Mouse (Mus musculus): ENCODE results near the gene Ip6k2. TPM values are rescaled to one million over a fixed set of nuclear protein-coding genes. Genes with fewer than 3 reads are reported as not detected.

The Ip6k2 gene
- polyA plus RNA-seq, 1 experiment from 2014 or later: 37.5 TPM

- ATAC-seq (replicated peaks; ENCODE audit: low FRiP score) (peak; percentile 64), DNase-seq (ENCODE audit: low spot score) (no peak)
- Histone ChIP-seq H3K36me3 (ENCODE audit: control insufficient read depth, insufficient read depth, low read length) (peaks cover 20% of the 10 kb centered on the region), H3K4me3 (ENCODE audit: low read depth, low read length) (no peak overlapping the region), H3K27me3 (replicated peaks; ENCODE audit: control insufficient read depth, insufficient read depth, low read length) (no peaks in the 10 kb centered on the region), H3K27ac (ENCODE audit: low read depth, low read length) (peak overlapping the region; percentile 68; the same call in 1 of the 2 replicates), H3K9ac (ENCODE audit: low read depth, low read length) (no peak overlapping the region; the same call in 1 of the 2 replicates), H3K4me2 (no peak overlapping the region), H3K4me1 (replicated peaks; ENCODE audit: control insufficient read depth, insufficient read depth, low read length) (peaks cover 39% of the 10 kb centered on the region), H3K9me3 (ENCODE audit: control insufficient read depth, low read length) (no peaks in the 10 kb centered on the region)
- WGBS: 78% methylated on average over 8 of the region's 8 CpGs
Measured at GRCm38 (mm10) chr9:108805768-108806167, 22.2 kb downstream of the Ip6k2 start.

- Histone ChIP-seq H3K9ac (ENCODE audit: low read depth, low read length) (0 out of 2 replicates have a peak overlapping the region, but pooled peaks have one; percentile 13), H3K36me3 (ENCODE audit: control insufficient read depth, insufficient read depth, low read length) (peaks cover 20% of the 10 kb centered on the region), H3K4me1 (replicated peaks; ENCODE audit: control insufficient read depth, insufficient read depth, low read length) (peaks cover 39% of the 10 kb centered on the region), H3K4me2 (no peak overlapping the region), H3K9me3 (ENCODE audit: control insufficient read depth, low read length) (no peaks in the 10 kb centered on the region), H3K27me3 (replicated peaks; ENCODE audit: control insufficient read depth, insufficient read depth, low read length) (no peaks in the 10 kb centered on the region), H3K27ac (ENCODE audit: low read depth, low read length) (peak overlapping the region; percentile 68), H3K4me3 (ENCODE audit: low read depth, low read length) (no peak overlapping the region)
- no peak for ATAC-seq (replicated peaks; ENCODE audit: low FRiP score)
- DNase-seq (ENCODE audit: low spot score): no peak
Measured at GRCm38 (mm10) chr9:108806379-108806778, 22.8 kb downstream of the Ip6k2 start.

GRCm38 (mm10) chr9:108806831-108807230, 23.2 kb downstream of the Ip6k2 start:
- DNase-seq (ENCODE audit: low spot score) (no peak), ATAC-seq (replicated peaks; ENCODE audit: low FRiP score) (no peak)
- 91% methylated on average over 1 of the region's 1 CpGs for WGBS
- no peaks in the 10 kb centered on the region for H3K9me3 ChIP-seq (ENCODE audit: control insufficient read depth, low read length)
- no peak overlapping the region for H3K9ac ChIP-seq (ENCODE audit: low read depth, low read length)
- H3K36me3 ChIP-seq (ENCODE audit: control insufficient read depth, insufficient read depth, low read length): peaks cover 24% of the 10 kb centered on the region
- H3K27ac ChIP-seq (ENCODE audit: low read depth, low read length): peak overlapping the region; percentile 68
- no peak overlapping the region for H3K4me3 ChIP-seq (ENCODE audit: low read depth, low read length)
- peaks cover 39% of the 10 kb centered on the region for H3K4me1 ChIP-seq (replicated peaks; ENCODE audit: control insufficient read depth, insufficient read depth, low read length)
- H3K4me2 ChIP-seq: peak overlapping the region; percentile 22
- no peaks in the 10 kb centered on the region for H3K27me3 ChIP-seq (replicated peaks; ENCODE audit: control insufficient read depth, insufficient read depth, low read length)

DNA sequence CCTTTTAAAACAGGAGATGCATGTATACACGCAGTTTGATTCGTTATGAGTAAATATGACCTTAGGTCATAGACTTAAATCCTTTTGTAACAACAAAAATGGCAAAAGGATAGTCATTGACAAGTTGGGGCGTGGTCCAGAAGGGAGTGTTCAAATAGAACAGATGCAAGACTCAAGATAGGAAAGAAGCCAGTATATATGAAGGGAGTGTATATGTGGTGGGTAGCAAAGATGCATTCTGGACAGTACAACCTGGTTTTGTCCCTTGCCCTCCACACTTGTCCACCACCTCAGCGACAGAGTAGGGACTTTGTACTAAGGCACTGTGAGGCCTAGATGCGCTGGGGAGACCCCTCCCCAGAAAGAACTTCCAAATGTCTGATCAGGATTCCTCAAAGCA, 24.1 kb downstream of the Ip6k2 start:
- DNase-seq (ENCODE audit: low spot score) (no peak), ATAC-seq (replicated peaks; ENCODE audit: low FRiP score) (peak; percentile 80)
- Histone ChIP-seq H3K4me2 (peak overlapping the region; percentile 91), H3K27me3 (replicated peaks; ENCODE audit: control insufficient read depth, insufficient read depth, low read length) (no peaks in the 10 kb centered on the region), H3K4me3 (ENCODE audit: low read depth, low read length) (peak overlapping the region; percentile 76; the same call in 1 of the 2 replicates), H3K36me3 (ENCODE audit: control insufficient read depth, insufficient read depth, low read length) (peaks cover 24% of the 10 kb centered on the region), H3K4me1 (replicated peaks; ENCODE audit: control insufficient read depth, insufficient read depth, low read length) (peaks cover 39% of the 10 kb centered on the region), H3K9me3 (ENCODE audit: control insufficient read depth, low read length) (no peaks in the 10 kb centered on the region), H3K27ac (ENCODE audit: low read depth, low read length) (peak overlapping the region; percentile 84), H3K9ac (ENCODE audit: low read depth, low read length) (peak overlapping the region; percentile 90; the same call in 1 of the 2 replicates)
- WGBS: 65% methylated on average over 5 of the region's 5 CpGs

- WGBS: under 1% methylated on average over 62 of the region's 62 CpGs
Measured at GRCm38 (mm10) chr9:108808163-108808665, 24.6 kb downstream of the Ip6k2 start, which contains the start of gene Nckipsd. Gene Nckipsd, plus strand, starts transcription at chr9:108808368.

DNA sequence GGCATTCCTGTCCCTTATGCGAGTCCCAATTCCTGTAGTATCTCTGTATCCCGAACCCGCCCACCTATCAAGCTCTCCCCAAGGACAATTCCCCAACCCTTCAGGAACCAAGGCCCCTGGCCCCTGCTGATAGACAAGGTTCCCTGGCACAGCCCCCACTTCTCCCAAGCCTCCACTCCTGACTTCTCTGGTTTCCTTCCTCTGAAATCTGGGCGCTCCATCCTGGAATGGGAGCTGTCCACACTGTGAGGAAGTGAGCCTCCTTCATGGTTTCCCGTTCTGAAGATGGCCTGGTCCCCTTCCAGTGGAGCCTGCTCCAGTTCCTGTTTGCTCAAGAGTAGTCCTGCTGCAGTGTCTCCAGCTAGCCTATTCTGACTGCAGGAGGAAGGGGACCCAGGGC, 25.6 kb downstream of the Ip6k2 start:
- Histone ChIP-seq H3K4me1 (replicated peaks; ENCODE audit: control insufficient read depth, insufficient read depth, low read length) (peaks cover 39% of the 10 kb centered on the region), H3K27ac (ENCODE audit: low read depth, low read length) (no peak overlapping the region), H3K4me3 (ENCODE audit: low read depth, low read length) (peak overlapping the region; percentile 76; the same call in 1 of the 2 replicates), H3K9ac (ENCODE audit: low read depth, low read length) (peak overlapping the region; percentile 90; the same call in 1 of the 2 replicates), H3K4me2 (peak overlapping the region; percentile 91), H3K27me3 (replicated peaks; ENCODE audit: control insufficient read depth, insufficient read depth, low read length) (no peaks in the 10 kb centered on the region), H3K9me3 (ENCODE audit: control insufficient read depth, low read length) (no peaks in the 10 kb centered on the region), H3K36me3 (ENCODE audit: control insufficient read depth, insufficient read depth, low read length) (peaks cover 25% of the 10 kb centered on the region)
- ATAC-seq (replicated peaks; ENCODE audit: low FRiP score) (no peak), DNase-seq (ENCODE audit: low spot score) (no peak)
- 45% methylated on average over 5 of the region's 5 CpGs for WGBS

More at GRCm38 (mm10) chr9:108808163-108808665, 24.6 kb downstream of the Ip6k2 start, which contains the start of gene Nckipsd:
- peak; percentile 91 for DNase-seq (ENCODE audit: low spot score)
- Histone ChIP-seq H3K4me2 (peak within 1 kb of the TSS; percentile 91), H3K9me3 (ENCODE audit: control insufficient read depth, low read length) (no peaks in the 10 kb centered on the region), H3K27me3 (replicated peaks; ENCODE audit: control insufficient read depth, insufficient read depth, low read length) (no peaks in the 10 kb centered on the region), H3K36me3 (ENCODE audit: control insufficient read depth, insufficient read depth, low read length) (peaks cover 24% of the 10 kb centered on the region), H3K9ac (ENCODE audit: low read depth, low read length) (peak within 1 kb of the TSS; percentile 90), H3K4me3 (ENCODE audit: low read depth, low read length) (peak within 1 kb of the TSS; percentile 76), H3K4me1 (replicated peaks; ENCODE audit: control insufficient read depth, insufficient read depth, low read length) (peaks cover 39% of the 10 kb centered on the region), H3K27ac (ENCODE audit: low read depth, low read length) (peak within 1 kb of the TSS; percentile 84)
- peak; percentile 84 for ATAC-seq (replicated peaks; ENCODE audit: low FRiP score)

GRCm38 (mm10) chr9:108809723-108810122, 26.1 kb downstream of the Ip6k2 start:
- no peak overlapping the region for H3K27ac ChIP-seq (ENCODE audit: low read depth, low read length)
- no peaks in the 10 kb centered on the region for H3K27me3 ChIP-seq (replicated peaks; ENCODE audit: control insufficient read depth, insufficient read depth, low read length)
- H3K9ac ChIP-seq (ENCODE audit: low read depth, low read length): no peak overlapping the region
- H3K36me3 ChIP-seq (ENCODE audit: control insufficient read depth, insufficient read depth, low read length): peaks cover 25% of the 10 kb centered on the region
- 75% methylated on average over 6 of the region's 6 CpGs for WGBS
- no peak overlapping the region for H3K4me3 ChIP-seq (ENCODE audit: low read depth, low read length)
- no peaks in the 10 kb centered on the region for H3K9me3 ChIP-seq (ENCODE audit: control insufficient read depth, low read length)
- DNase-seq (ENCODE audit: low spot score) (no peak), ATAC-seq (replicated peaks; ENCODE audit: low FRiP score) (no peak)
- peak overlapping the region; percentile 91; the same call in 1 of the 2 replicates for H3K4me2 ChIP-seq
- peaks cover 39% of the 10 kb centered on the region for H3K4me1 ChIP-seq (replicated peaks; ENCODE audit: control insufficient read depth, insufficient read depth, low read length)

DNA sequence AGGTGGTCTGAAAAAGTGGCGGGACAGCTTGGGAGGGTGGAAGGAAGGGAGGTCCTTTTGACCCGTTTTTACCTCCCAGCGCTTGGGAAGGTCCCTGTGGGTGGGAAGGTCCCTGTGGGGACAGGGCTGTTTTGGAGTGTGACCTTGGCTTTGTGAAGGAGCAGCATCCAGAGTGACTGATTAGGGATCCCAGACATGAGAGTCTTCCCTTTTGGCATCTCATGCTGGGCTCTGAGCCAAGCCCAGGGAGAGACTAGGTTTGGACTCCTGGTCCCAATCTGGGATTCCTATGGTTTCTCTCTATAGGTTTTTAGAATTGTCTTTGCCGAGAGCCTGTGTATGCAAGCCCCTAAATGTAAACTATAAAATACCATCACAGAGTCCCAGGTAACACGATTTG, 26.9 kb downstream of the Ip6k2 start:
- WGBS: 79% methylated on average over 5 of the region's 5 CpGs
- no peak for ATAC-seq (replicated peaks; ENCODE audit: low FRiP score)

GRCm38 (mm10) chr9:108815557-108815956, 32.0 kb downstream of the Ip6k2 start:
- Histone ChIP-seq H3K9ac (ENCODE audit: low read depth, low read length) (no peak overlapping the region), H3K9me3 (ENCODE audit: control insufficient read depth, low read length) (no peaks in the 10 kb centered on the region), H3K4me2 (no peak overlapping the region), H3K27me3 (replicated peaks; ENCODE audit: control insufficient read depth, insufficient read depth, low read length) (no peaks in the 10 kb centered on the region), H3K27ac (ENCODE audit: low read depth, low read length) (no peak overlapping the region), H3K4me3 (ENCODE audit: low read depth, low read length) (no peak overlapping the region), H3K4me1 (replicated peaks; ENCODE audit: control insufficient read depth, insufficient read depth, low read length) (no peaks in the 10 kb centered on the region), H3K36me3 (ENCODE audit: control insufficient read depth, insufficient read depth, low read length) (peaks cover 22% of the 10 kb centered on the region)
- DNase-seq (ENCODE audit: low spot score) (no peak), ATAC-seq (replicated peaks; ENCODE audit: low FRiP score) (no peak)
- WGBS: 82% methylated on average over 7 of the region's 7 CpGs

More for the DNA sequence above, 26.9 kb downstream of the Ip6k2 start:
- Histone ChIP-seq H3K9me3 (ENCODE audit: control insufficient read depth, low read length) (no peaks in the 10 kb centered on the region), H3K4me2 (no peak overlapping the region), H3K36me3 (ENCODE audit: control insufficient read depth, insufficient read depth, low read length) (peaks cover 27% of the 10 kb centered on the region), H3K9ac (ENCODE audit: low read depth, low read length) (no peak overlapping the region), H3K27ac (ENCODE audit: low read depth, low read length) (no peak overlapping the region), H3K27me3 (replicated peaks; ENCODE audit: control insufficient read depth, insufficient read depth, low read length) (no peaks in the 10 kb centered on the region), H3K4me1 (replicated peaks; ENCODE audit: control insufficient read depth, insufficient read depth, low read length) (peaks cover 35% of the 10 kb centered on the region), H3K4me3 (ENCODE audit: low read depth, low read length) (no peak overlapping the region)
- no peak for DNase-seq (ENCODE audit: low spot score)
